Mouse (Mus musculus): ENCODE measurements around the gene Ptgs2.

- TF ChIP-seq POLR2A (IDR thresholded peaks at IDR 0.05; ENCODE audit: insufficient read depth, low read depth, low read length) (no peak), CTCF (IDR thresholded peaks at IDR 0.05) (no peak), EP300 (IDR thresholded peaks at IDR 0.05; ENCODE audit: insufficient read depth, low read depth, low read length) (no peak)
Measured at GRCm38 (mm10) chr1:150151411-150151810, 51.6 kb downstream of the Ptgs2 start.

All from heart, adult 2 months (tissue).